Mouse (Mus musculus) midbrain, postnatal 0 days (tissue): Measurements from ENCODE around the gene Slc6a12. TPM values are rescaled to one million over a fixed set of nuclear protein-coding genes. Genes with fewer than 3 reads are reported as not detected.

Source experiments
- ATAC-seq: fragments of 200-750 bp; cut with Nextera tagmentation; 2 replicates; pipeline ENCODE4 v1.8.0; 2017; ENCODE audit warnings: moderate number of reproducible peaks, mild to moderate bottlenecking, moderate TSS enrichment, moderate library complexity; ENCODE audit not compliant: low FRiP score
- DNase-seq: peaks from one replicate; pipeline ENCODE4 v3.0.0-alpha.2; 2015; ENCODE audit warnings: low spot score
- H3K27ac ChIP-seq: fragments of 300-500 bp; sonication (generic); 2 replicates; pipeline ENCODE4 v1.5.1; 2014; ENCODE audit warnings: low read depth, mild to moderate bottlenecking, low read length, mixed read lengths
- H3K27me3 ChIP-seq: fragments of 300-500 bp; sonication (generic); 2 replicates; pipeline ENCODE4 v1.6.1; 2014; ENCODE audit warnings: low read length, control low read depth, mixed read lengths; ENCODE audit not compliant: insufficient read depth
- H3K36me3 ChIP-seq: fragments of 300-500 bp; sonication (generic); 2 replicates; pipeline ENCODE4 v1.6.1; 2014; ENCODE audit warnings: low read length, control low read depth, mixed read lengths; ENCODE audit not compliant: insufficient read depth
- H3K4me1 ChIP-seq: fragments of 300-500 bp; sonication (generic); 2 replicates; pipeline ENCODE4 v1.6.1; 2014; ENCODE audit warnings: mild to moderate bottlenecking, control low read depth, antibody characterized with exemption, low read length, mixed read lengths; ENCODE audit not compliant: insufficient read depth
- H3K4me2 ChIP-seq: fragments of 300-500 bp; sonication (generic); 2 replicates; pipeline ENCODE4 v1.6.1; 2014; ENCODE audit warnings: low read depth, mild to moderate bottlenecking, low read length, mixed read lengths; ENCODE audit not compliant: poor library complexity, severe bottlenecking
- H3K4me3 ChIP-seq: fragments of 300-500 bp; sonication (generic); 2 replicates; pipeline ENCODE4 v1.5.1; 2014; ENCODE audit warnings: low read depth, mild to moderate bottlenecking, low read length, moderate library complexity
- H3K9ac ChIP-seq: fragments of 300-500 bp; sonication (generic); replicated peaks from 2 replicates; pipeline ENCODE4 v1.6.1; 2014; ENCODE audit warnings: mild to moderate bottlenecking, low read length, moderate library complexity, mixed read lengths; ENCODE audit not compliant: poor library complexity, severe bottlenecking
- H3K9me3 ChIP-seq: fragments of 300-500 bp; sonication (generic); 2 replicates; pipeline ENCODE4 v1.6.1; 2016; ENCODE audit warnings: low read length, control low read depth
- CTCF ChIP-seq: IDR thresholded peaks from 2 replicates; pipeline ENCODE4 v1.5.1; 2016; ENCODE audit warnings: antibody characterized with exemption, mild to moderate bottlenecking
- whole genome bisulfite sequencing: fragments of 180-500 bp; shearing (Covaris S2); extraction: QIAGEN DNeasy Blood & Tissue Kit; methylation state at CpG from one replicate; pipeline ENCODE4 v1.1.7; 2014; 5-methylcytosine and 5-hydroxymethylcytosine counted together
- polyA plus RNA-seq: library from polyadenylated mRNA; unstranded; fragments of >200 nt; fragmentation: Nextera tagmentation; extraction: Ambion mirVana; gene quantifications from 2 replicates; pipeline ENCODE4 v1.2.1, GENCODE M21; 2015
- total RNA-seq: library from RNA; depleted of rRNA; stranded (reverse); fragments of >200 nt; gene quantifications from 2 replicates; pipeline ENCODE4 v1.2.3, GENCODE M21; 2014

Slc6a12 gene
- total and polyA plus RNA-seq, 2 experiments from 2014 or later: 8.1 to 13.0 TPM

DNA sequence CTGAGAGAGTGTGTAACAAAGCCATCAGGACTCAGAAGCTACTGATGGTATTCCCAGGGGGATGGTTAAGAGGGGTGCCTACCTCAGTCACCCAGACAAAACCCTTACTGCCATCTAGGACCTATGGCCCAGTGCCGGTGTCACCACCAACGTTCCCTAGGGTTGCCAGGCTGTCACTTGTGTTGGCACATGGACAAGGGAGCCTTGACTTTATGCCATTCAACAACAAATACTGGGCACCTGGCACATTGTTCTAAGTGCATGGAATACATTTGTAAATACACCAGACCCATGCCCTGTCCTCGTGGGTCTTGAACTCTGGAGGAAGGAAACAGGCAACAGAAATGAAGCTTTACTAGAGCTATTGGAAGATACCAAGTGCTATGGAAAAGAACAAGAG, 37.3 kb upstream of the Slc6a12 start:
- Histone ChIP-seq H3K4me1 (no peaks in the 10 kb centered on the region), H3K27ac (no peak overlapping the region), H3K9me3 (no peaks in the 10 kb centered on the region), H3K9ac (no peak overlapping the region), H3K4me2 (no peak overlapping the region), H3K4me3 (no peak overlapping the region), H3K36me3 (no peaks in the 10 kb centered on the region), H3K27me3 (no peaks in the 10 kb centered on the region)
- DNase-seq (no peak), ATAC-seq (no peak)
- WGBS: 86% methylated on average over 3 of the region's 3 CpGs
- no peak for TF ChIP-seq CTCF

DNA sequence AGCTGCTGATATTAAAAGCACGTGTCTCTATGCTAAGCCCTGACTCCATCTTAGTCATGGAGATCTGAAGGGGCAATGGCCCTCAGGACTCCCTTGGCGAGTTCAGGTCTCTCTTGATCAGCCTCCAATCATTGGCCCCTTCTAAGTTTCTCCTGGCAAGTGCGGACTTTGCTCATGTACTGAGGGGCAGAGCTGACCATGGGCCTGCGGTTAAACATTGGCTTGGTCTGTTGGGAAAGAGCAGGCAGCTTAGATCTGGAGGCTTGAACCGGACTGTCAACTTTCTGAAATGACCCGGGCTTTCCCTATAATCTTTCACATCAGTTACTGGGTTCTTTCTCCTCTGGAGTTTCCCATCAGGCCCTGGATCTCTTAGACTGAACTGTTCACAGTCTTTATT, 31.9 kb upstream of the Slc6a12 start:
- no peaks in the 10 kb centered on the region for H3K9me3 ChIP-seq
- TF ChIP-seq CTCF: no peak
- no peaks in the 10 kb centered on the region for H3K4me1 ChIP-seq
- 92% methylated on average over 6 of the region's 6 CpGs for WGBS
- no peak overlapping the region for H3K9ac ChIP-seq
- H3K27ac ChIP-seq: no peak overlapping the region
- H3K4me2 ChIP-seq: no peak overlapping the region
- H3K27me3 ChIP-seq: no peaks in the 10 kb centered on the region
- H3K4me3 ChIP-seq: no peak overlapping the region
- DNase-seq (no peak), ATAC-seq (no peak)
- H3K36me3 ChIP-seq: no peaks in the 10 kb centered on the region

DNA sequence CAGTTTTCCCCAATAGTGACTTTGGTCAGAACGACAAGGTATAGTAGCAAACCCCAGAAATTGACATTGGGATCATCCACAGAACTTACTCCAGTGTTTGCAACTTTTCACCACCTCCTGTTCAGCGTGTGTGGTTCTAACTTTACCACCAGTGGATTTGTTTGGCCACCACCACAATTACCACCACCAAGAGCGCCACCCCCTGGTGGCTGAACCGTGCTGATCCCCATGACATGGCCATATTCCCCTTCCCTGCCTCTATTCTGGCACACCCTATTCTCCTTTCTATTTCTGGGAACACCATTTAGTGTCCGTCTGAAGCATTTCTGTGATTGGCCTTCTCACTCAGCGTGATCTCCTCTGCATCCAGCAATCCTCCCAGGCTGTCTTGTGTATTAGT, 23.8 kb upstream of the Slc6a12 start:
- 65% methylated on average over 6 of the region's 6 CpGs for WGBS
- Histone ChIP-seq H3K9ac (no peak overlapping the region), H3K27me3 (no peaks in the 10 kb centered on the region), H3K36me3 (no peaks in the 10 kb centered on the region), H3K27ac (no peak overlapping the region), H3K4me3 (no peak overlapping the region), H3K4me2 (no peak overlapping the region), H3K9me3 (no peaks in the 10 kb centered on the region), H3K4me1 (no peaks in the 10 kb centered on the region)
- ATAC-seq: no peak
- TF ChIP-seq CTCF: peak; percentile 4; the same call in 1 of the 2 replicates
- no peak for DNase-seq

DNA sequence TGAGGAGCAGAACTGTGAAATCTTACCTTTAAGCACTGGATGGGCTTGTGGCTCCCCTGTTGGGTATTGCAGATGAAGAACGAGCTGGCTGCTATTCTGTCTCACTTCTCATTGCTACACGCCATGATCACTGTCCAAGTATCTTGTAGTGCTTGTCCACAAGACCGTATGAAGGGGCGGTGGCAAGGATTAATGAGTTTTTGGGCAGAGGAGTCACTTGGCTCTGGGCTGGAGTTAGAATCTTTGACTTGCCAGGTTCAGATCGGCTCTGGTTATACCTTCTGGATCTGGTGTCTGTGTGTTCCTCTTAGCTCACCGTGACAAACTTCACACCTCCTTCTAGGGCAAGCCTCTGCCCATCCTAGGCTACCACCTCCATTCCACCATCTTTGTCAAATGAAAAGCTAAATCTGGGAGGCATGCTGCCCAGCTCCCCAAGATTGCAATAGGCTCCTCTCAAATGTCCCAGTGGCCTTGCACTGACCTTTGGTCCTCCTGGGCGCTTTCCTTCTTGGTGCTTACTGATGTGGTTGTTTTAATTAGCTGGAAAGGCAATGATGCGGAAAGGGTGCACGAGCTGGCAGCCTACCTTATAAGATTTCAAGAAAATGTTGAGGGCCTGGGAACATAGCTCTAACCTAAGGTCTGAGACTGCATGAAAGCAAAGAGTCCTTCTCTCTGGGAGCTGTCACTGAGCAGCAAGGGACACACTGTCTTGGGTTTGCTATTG, 20.3 kb upstream of the Slc6a12 start:
- ATAC-seq (no peak), DNase-seq (no peak)
- H3K9me3 ChIP-seq: no peaks in the 10 kb centered on the region
- H3K4me1 ChIP-seq: no peaks in the 10 kb centered on the region
- no peak for TF ChIP-seq CTCF
- H3K36me3 ChIP-seq: no peaks in the 10 kb centered on the region
- WGBS: 80% methylated on average over 9 of the region's 9 CpGs
- H3K4me3 ChIP-seq: no peak overlapping the region
- no peaks in the 10 kb centered on the region for H3K27me3 ChIP-seq
- H3K9ac ChIP-seq: no peak overlapping the region
- H3K27ac ChIP-seq: no peak overlapping the region
- no peak overlapping the region for H3K4me2 ChIP-seq

DNA sequence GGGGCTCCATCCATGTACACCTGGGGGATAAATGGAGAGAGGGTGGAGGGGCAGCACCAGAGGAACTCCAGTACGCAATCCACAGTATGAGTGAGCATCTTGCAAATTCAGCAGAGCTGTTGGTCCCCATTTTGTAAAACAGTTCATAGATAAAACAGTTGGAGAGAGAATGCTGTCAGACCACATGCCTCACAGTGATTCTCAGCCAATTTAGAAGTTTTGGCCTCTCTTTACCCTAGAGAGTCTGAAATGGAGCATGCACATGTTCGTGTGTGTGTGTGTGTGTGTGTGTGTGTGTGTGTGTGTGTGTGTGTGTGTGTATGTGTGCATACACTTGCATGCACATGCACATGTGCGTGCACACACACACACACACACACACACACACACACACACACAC, 17.6 kb upstream of the Slc6a12 start:
- Histone ChIP-seq H3K4me1 (peaks cover 4% of the 10 kb centered on the region), H3K4me2 (no peak overlapping the region), H3K9me3 (no peaks in the 10 kb centered on the region), H3K27ac (no peak overlapping the region), H3K4me3 (no peak overlapping the region), H3K27me3 (no peaks in the 10 kb centered on the region), H3K9ac (no peak overlapping the region), H3K36me3 (no peaks in the 10 kb centered on the region)
- no peak for ATAC-seq
- WGBS: 76% methylated on average over 3 of the region's 3 CpGs
- no peak for DNase-seq
- TF ChIP-seq CTCF: no peak

DNA sequence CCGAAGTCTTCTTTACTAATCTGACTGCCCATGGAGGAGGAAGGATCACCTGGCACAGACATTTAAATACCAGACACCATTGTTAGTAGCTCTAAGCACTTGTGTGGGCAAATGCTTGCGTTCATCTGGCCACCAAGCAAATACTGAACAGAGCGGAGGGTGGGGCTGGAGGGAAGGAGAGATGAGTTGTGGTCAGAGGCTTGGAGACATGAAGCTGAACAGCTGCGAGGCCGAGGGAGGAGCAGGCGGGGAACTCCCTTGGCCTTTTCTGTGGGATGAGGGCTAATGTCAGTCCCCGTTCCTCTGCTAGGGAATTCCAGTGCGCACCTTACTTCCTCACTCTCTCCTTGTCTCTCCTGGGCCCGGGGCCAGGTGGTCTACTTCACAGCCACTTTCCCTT, 17.1 kb upstream of the Slc6a12 start:
- 83% methylated on average over 9 of the region's 9 CpGs for WGBS
- Histone ChIP-seq H3K4me1 (peaks cover 4% of the 10 kb centered on the region), H3K4me3 (no peak overlapping the region), H3K36me3 (no peaks in the 10 kb centered on the region), H3K4me2 (no peak overlapping the region), H3K27me3 (no peaks in the 10 kb centered on the region), H3K9me3 (no peaks in the 10 kb centered on the region), H3K27ac (no peak overlapping the region), H3K9ac (no peak overlapping the region)
- no peak for DNase-seq
- no peak for ATAC-seq
- no peak for TF ChIP-seq CTCF
